Mouse (Mus musculus) neural tube, embryonic 10.5 days (tissue): ENCODE measurements at regions not wholly inside any gene's neighbourhood (a gene's known extent, or its start where the extent isn't known, plus 50 kb on each side); places are given as distances from the start of the nearest gene placed in this dataset.

Experiments
- DNase-seq: peaks from one replicate; pipeline ENCODE4 v3.0.0-alpha.2; 2017; ENCODE audit warnings: low spot score; ENCODE audit errors: extremely low spot score

DNA sequence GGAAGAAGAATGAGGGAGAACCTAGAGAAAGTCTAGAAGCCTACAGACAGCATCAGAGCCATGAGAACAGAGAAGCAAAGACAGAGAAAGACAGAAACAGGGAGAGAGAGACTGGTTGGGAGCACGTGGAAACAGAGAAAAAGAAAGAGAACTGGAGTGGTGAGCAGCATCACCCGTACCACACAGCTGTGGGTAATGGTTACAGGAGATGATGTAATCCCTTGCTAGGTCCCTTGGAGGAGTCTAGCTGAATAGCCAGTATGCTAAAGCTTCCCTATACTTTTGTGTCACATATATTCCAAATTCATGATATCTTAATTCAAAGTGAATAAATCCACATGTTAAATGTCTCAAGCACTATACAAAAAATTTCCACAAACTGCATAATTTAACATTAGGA lies 284.0 kb downstream of the 4930544G11Rik start:
- no peak for DNase-seq

DNA sequence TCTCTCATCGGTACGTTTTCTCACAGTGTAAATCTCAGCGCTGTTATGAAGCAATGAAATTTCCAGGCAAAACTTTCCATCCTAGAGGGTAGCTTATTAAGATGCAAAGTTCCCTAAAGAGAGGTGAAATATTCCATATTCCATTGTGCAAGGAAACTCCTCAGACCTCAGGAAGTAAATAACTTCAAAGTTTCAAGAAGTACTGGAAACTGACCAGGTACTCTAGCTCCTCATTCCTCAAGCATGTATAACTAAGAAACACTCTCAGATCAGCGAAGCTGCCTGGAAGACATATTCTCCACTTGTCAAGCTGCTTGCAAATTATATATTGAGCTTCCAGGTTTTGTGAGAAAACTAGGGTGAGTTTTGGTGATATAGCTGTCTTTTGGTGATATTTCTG lies 279.8 kb upstream of the Mad2l1 start:
- no peak for DNase-seq

DNA sequence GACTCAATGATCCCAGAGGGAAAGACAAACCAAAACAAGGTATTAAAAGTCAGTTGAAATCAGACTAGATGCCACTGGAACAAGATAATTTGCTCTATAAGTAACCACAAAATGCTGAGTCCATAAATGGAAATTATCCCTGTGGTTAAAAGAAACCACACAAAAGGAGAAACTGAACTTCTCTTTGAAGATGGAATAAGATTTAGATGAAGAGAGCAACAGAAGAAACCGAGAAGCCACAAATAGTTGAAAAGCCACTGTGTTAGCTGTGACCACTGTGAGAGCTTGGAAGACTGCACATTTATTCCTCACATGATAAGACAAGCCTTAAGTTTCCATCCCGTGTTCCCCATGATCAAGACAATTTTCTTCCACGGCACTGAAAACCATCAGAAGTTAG lies 271.8 kb upstream of the Mad2l1 start:
- DNase-seq = no peak

DNA sequence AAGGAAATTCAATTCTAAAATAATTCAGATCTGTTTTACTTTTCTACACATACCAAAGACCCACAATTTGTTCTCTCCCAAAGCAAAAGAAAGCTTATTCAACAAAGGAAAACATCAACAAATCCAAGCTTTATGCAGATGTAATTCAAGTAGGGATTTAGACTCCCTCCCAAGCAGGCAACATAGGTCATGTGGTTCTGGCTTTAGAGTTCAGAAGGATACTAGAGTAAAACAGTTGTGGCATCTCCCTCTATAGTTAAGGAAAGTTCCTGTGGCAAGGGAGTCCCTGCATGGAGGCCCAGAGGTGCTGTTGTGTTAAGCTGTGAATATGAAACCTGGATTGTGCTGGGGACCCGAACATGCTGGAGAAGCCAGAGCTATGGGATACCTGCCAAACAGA lies 271.3 kb upstream of the Mad2l1 start:
- DNase-seq = no peak

DNA sequence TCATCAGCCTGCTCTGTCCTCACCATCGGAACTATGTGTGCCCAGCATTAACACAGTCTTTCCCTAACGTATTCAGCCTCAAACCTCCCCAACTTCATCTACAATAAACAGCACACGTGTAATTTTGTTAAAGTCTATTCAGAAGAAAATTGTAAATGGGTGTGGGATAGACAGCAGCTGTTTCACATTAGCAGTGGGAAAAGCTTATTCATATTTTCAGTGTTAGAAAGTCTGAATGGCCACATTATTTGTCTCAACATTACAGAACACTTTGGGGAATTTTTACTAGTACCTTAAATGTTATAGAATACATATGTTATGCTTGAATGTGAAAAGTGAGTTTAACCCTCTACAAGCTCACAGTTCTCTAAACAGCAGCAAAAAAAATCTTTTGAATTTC lies 266.8 kb upstream of the Mad2l1 start:
- DNase-seq = no peak

DNA sequence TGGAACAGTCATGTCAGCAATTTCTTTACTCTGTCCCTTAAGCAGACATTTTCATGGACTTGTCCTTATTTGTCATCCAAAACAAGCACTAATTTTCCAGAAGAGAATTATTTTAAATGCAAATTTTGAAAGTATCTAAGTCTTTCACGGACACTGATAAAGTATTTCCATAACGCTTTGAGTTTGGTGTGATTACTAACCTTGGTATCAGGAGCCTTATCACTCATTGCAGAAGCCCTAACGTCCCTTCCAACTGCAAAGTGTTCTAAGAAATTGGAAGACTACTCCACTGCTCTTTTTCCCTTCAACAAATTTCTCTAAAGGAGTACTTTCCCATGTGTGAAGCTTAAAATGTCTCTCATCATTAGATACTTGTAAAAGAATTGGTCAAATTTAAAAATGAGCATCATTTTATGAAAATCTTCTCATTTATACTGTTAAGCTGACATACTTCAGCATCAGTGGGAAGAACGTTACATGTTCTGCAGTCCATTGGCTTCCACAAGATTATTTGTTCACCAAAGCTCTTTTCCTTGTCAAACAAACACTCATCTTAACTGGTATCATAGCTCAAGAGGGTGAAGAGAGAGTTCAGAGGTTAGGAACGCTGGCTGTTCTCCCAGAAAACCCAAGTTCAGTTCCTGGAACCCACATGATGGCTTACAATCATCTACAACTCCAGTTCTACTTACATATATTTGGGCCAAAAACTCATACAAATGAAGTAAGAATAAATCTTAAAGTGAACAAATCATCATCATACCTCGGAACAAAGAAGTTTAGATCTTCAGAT lies 263.6 kb upstream of the Mad2l1 start:
- DNase-seq = no peak

DNA sequence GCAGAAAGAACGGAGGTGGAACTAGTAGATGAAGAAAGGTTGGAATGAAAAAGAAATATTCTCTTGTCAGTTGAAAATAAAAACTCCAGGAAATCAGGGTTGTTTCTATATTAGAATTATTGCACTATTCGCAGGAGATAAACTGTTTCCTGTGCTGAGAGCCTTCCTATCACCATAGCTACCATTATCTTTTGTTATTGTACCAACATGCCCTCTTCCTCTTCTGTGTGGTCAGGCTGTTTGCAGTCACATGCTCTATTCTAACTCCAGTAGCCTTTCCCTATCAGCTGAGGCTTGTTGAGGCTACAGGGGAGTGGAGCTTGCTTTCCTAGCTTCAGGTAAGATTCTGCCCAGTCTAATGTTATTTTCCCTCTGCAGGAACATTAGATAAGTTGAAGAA lies 263.0 kb upstream of the Mad2l1 start:
- no peak for DNase-seq

DNA sequence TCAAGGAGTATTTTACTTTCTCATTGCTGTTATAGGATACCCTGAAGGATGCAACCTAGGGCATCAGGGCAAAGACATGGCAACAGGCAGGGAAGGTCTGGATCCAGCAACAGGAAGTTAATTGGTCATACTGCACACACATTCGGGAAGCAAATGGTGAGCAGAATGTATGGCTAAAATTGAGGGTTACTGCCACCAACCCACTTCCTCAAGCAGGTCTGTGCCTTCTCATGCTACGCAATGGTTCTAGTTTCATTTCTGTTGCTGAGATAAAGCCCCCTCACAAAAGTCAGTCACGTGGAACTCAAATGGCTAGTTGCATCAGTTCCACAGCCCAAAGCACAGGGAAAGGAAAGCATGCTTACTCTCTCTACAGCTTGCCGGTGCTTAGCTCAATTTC lies 260.5 kb upstream of the Mad2l1 start:
- no peak for DNase-seq

DNA sequence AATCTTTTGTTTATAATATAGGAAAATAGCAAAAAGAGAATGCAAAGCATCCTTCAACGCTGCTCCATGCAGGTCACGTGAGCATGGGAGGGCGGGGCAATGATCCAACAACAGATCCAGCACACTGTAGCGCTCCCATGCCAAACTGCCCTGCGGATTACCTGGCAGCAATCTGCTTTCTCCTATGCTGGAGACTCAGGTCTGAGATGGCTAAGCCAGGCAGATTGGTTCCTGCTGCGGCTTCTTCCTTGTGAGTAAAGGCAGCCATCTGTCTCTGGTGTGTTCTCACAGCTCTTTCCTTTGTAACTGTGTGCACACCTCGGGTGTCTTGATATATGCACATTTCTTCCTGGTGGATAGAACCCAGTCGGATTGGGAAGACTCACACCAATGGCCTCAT lies 254.5 kb upstream of the Mad2l1 start:
- no peak for DNase-seq

DNA sequence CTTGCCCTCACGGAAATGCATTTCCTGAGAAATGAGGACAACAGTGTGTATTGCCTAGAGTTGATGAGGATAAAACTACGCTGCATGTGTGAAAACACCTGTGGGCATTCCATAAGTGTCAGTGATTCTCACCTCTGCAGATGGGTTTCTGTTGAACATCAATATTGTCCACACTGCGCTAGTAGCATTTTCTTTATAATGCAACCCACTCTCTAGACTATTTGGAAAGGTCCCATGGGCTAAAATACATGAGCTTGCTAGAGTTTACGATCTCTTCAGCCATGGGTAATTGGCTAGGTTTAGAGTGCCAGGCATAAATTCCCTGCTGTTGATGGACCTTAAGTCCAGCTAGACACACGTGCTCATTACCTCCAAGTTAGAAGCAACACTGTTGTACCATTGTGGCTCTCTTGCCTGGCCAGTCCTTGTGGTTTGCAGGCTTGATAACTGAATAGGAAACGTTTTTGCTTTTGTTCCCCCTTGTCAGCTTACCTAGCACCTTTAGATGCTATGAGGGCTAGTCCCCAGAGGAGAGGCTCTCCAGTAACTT lies 252.5 kb upstream of the Mad2l1 start:
- no peak for DNase-seq

DNA sequence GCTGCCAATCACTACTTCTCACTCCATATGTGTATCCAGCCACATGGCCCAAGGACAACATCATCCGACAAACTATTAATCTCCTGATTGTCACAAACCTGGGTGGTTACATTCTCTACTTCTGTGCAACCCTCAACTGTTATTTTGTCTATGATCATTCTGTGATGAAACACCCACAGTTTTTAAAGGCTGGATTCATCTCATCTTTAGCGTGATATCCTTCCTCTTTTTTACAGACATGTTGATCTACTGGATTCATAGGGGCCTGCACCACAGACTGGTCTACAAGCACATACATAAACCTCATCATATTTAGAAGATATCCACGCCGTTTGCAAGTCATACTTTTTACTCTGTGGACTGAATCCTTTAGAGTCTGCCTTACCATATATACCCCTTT lies 251.7 kb upstream of the Mad2l1 start:
- DNase-seq = no peak

DNA sequence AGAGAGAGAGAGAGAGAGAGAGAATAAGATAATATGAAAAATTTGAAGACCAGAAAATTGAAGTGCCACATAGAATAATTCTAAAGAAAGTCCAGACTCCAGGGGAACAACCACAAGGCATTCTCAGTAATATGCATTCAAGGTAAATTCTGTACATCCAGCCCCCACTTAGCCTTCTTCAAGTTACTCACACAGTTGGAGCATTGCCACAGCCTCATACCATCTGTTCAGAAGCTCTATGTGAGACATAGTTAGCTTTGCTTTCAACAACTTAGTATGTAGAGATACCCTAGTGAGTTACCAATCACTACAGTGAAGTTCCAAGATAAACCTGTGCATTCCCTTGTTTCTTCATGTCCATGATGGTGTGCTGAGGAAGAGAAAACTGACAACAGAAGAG lies 247.6 kb upstream of the Mad2l1 start:
- DNase-seq = no peak

DNA sequence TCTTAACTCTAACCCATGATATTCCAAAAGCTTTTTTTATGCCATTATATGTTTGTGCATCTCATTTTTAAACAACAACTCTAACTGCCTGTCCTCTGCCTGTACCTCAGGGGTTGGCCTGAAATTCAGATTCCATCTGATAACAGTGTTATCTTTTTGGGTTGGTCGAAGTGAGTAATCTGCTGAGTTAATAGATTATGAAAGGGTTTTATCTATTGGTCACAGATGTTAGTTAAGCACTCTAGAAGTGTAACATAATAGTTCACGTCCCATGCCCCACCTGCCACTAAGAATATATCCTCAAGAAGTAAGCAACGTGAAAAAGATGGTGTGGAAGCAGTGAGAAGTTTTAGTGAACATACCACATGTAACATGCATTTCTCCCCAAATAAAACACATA lies 246.0 kb upstream of the Mad2l1 start:
- no peak for DNase-seq

DNA sequence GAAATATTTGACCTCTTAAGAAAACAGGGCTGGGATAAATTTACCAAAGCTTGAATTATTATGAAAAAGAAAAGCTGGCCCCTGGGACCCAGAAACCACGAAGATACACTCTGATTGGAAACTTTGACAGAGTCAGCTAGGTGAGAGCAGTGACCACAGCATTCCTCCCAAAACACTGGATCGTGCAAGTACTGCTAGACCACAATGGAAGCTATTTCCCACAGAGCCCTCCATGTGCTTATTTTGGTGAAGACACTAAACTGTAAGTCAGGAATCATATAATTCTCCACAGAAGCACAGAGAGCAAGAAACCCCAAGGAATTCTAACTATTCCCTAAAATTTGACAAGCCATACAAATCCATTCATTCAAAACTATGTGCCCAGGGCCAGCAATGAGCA lies 243.6 kb upstream of the Mad2l1 start:
- DNase-seq = no peak

DNA sequence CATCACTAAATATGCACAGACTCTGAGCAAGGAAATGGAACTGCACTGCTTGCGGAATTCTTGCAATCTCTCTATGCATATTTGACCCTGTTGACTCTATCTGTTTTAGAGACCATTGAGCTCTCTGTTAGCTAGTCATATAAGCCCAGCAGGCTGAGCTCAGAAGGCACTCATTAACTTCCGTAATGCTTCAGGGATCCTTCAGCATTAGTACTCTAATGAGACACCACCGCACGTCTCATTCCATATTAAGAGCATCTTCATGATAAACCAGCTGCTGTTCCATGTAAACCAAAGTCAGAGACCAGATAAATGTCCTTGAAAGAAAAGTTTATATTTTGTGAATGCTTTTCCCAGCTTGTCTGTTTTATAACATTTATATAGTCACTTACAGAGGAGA lies 237.1 kb upstream of the Mad2l1 start:
- DNase-seq = no peak

DNA sequence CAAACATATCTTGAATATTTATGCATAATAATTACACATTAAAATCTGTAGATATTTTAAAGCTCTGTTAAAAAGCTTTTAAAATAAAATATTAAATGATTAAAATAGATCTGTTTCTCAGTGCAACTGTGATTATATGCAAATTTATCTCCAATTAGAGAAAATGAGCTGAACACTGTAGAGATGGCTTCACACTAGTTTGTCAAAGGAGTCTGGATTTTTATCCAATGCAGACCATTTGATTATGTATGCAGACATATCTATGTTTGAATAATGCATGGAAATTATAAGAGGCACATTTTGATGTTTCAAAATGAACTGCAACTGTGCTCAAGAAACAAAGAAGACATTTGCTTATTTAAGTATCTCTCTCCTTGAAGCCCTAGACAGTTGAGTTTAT lies 235.0 kb upstream of the Mad2l1 start:
- no peak for DNase-seq

DNA sequence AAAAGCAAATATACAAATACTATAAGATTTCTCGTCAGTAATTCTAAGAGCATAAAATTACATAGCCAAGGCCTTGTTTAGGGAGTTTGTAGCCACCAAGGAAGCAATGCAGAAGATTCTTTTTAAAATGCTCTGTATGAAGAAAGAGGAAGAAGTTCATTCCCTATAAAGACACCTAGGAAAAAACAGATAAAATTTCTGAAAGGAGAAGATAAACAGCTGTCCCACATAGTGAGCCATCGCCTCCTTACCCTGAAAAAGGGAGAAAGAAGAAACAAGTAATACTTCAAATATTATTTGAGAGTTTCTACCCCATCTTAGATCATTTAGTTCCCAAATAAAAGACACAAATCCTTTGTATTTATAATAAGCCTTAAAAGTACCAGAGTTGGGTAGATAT lies 190.3 kb upstream of the Mad2l1 start:
- no peak for DNase-seq

DNA sequence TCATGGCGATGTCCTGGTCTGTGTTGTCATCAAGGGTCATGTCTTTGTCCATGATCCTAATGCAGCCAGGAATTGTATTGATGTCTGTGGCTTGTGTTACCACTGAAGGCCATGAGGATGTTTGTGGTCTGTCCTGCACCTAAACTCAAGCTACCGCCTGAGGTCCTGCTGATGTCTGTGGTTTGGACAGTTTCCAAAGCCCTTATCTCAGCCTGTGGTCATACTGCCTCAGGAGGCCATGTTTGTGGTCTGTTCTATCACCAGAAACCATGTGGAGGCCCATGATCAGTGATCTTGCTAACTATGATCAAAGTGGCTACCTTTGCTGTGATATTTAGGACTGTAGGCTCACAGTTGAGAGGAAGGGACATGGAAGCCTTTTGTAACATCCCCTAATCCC lies 187.8 kb upstream of the Mad2l1 start:
- no peak for DNase-seq

DNA sequence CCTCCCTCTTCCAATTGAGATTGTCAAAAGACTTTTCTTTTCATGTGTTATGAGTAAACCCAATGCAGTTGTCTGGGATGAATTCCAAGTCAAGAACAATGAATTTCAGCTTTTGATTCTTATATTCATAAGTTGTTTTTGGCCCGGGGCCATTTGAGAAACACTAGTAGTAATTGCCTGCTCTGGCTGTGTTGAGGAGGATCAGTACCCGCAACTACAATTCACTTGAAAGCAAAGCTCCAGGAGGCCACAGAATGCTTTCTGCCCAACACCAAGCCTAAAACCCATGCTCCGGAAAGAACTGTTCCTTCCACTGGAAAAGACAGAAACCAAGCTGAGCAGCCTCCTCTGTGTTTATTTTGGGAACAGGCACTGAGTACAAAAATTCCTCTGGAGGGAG lies 174.1 kb upstream of the Mad2l1 start:
- DNase-seq = no peak

DNA sequence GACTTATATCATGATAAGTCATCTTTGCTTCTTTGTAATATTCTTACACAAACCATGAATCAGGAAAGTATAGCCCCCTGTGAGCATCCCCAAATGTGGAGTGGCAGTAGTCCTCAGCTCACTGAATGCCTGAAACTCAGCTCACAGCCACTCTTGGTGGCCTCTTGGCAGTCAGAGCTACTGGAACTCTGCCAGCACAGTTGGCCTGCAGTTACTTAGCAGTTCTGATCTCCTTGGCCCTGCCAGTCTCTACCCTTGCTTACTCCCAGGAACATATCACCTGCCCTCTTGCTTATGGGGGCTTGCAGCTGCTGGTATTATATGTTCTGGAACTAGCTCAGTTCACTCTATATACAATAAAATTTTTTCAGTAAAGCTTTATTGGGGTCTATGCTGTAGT lies 167.9 kb upstream of the Mad2l1 start:
- DNase-seq = no peak

DNA sequence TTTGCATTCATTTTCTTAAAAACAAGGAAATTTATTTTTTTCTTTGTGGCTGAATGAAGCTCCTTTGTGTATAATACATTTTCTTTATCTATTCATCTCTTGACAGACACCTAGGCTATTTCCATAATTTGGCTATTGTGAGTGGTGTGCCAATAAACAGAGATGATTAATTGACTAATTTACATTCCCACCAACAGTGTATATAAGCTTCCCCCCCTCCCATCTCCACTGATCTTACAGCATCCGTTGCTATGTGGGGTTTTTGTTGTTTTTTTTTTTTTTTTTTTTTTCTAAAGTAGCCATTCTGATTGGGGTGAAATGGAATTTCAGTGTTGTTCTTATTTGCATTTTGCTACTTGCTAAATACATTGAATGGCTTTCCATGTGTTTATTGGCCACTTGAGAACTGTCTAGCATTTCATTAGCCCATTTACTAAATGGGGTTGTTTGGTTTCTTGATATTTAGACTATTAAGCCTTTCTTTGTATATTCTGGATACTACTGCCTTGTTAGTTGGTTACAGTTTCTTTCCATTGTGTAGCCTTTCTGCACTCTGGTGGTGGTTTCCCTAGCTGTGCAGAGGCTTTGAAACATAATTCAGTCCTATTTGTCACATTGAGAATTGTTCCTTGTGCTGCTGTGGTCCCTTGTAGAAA lies 153.8 kb upstream of the Mad2l1 start:
- no peak for DNase-seq

DNA sequence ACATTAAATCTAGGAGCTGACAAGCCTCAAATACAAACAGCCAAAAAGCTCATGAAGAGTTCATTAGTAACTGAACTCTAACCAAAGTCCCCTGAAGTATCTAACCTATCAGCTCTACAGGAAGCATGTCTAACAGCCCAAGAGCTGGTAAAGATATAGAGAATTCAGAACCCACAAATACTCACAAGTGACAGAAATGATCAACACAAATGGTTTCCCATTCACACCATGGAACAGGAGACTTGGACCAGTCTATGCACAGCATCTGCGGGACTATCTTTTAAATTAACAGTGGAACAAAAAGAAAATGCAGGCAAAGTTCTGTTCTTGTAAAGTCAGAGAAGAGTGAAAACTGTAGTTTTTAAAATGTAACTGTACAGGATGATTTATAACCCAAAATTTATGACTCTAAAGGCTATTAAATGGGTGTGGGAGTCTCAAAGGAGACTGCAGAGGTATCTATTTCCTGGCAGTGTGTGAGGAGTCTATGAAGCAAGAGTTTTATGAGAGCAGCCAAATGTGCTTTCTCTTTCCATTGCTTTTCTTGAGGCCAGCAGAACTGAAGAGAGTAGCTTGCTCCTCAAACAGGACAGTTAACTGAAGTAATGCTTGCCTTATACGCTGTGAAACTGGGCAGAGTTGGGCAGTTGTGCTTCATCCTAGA lies 152.7 kb upstream of the Mad2l1 start:
- DNase-seq = no peak

DNA sequence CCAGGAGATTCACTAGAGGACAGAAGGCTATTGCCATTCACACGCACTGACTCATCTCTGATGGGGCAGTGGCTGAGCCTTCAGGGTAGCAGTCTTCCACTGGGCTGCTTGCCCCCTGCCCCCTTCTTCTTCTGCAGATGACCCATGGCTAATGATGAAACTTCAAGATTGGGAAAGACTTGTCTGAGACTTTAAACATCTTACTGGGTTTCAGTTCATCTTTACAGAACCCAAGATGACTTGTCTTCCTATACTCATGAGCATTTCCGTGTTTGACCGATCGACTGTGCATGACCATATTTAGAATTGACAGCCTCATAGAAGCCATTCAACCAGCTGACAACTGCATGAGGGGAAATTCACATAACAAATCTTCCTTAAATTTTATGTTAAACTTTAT lies 140.0 kb upstream of the Mad2l1 start:
- DNase-seq = no peak
